Mouse (Mus musculus) C2C12 (cell line): ENCODE data around the gene Elf2. TPM values are rescaled to one million over a fixed set of nuclear protein-coding genes. Genes with fewer than 3 reads are reported as not detected.

Experiments used
- H3K27me3 ChIP-seq: one replicate; pipeline ENCODE4 v1.6.1; 2011; ENCODE audit not compliant: control insufficient read depth, insufficient read depth, insufficient read length
- H3K36me3 ChIP-seq: one replicate; pipeline ENCODE4 v1.6.1; 2011; ENCODE audit not compliant: control insufficient read depth, insufficient read depth
- H3K4me3 ChIP-seq: one replicate; pipeline ENCODE4 v1.5.1; 2011; ENCODE audit warnings: mild to moderate bottlenecking, control low read depth; ENCODE audit not compliant: poor library complexity, insufficient read depth, severe bottlenecking
- H3K79me2 ChIP-seq: one replicate; pipeline ENCODE4 v1.6.1; 2011; ENCODE audit not compliant: control insufficient read depth, insufficient read depth
- H3K79me3 ChIP-seq: one replicate; pipeline ENCODE4 v1.6.1; 2011; ENCODE audit warnings: low read depth, control low read depth
- H3ac ChIP-seq: one replicate; pipeline ENCODE3; 2011; ENCODE audit warnings: low read depth; ENCODE audit not compliant: control insufficient read depth, insufficient read length
- CEBPB ChIP-seq: IDR thresholded peaks from one replicate; pipeline ENCODE4 v1.6.1; 2011; ENCODE audit warnings: low read depth, mild to moderate bottlenecking, control low read depth, moderate library complexity
- CTCF ChIP-seq: IDR thresholded peaks from one replicate; pipeline ENCODE4 v1.5.1; 2011; ENCODE audit not compliant: control insufficient read depth, insufficient read depth, insufficient read length
- FOSL1 ChIP-seq: IDR thresholded peaks from one replicate; pipeline ENCODE4 v1.8.0; 2011; ENCODE audit warnings: mild to moderate bottlenecking, low read length; ENCODE audit not compliant: poor library complexity, insufficient read depth, severe bottlenecking
- MAX ChIP-seq: IDR thresholded peaks from one replicate; pipeline ENCODE4 v1.6.1; 2011; ENCODE audit warnings: mild to moderate bottlenecking, control low read depth
- MYOD1 ChIP-seq: IDR thresholded peaks from one replicate; pipeline ENCODE4 v1.6.1; 2011; ENCODE audit warnings: low read depth; ENCODE audit not compliant: control insufficient read depth, insufficient read length
- MYOG ChIP-seq: IDR thresholded peaks from one replicate; pipeline ENCODE4 v1.6.1; 2011; ENCODE audit not compliant: control insufficient read depth, insufficient read length; ENCODE audit errors: extremely low read depth
- USF1 ChIP-seq: IDR thresholded peaks from one replicate; pipeline ENCODE4 v1.6.1; 2011; ENCODE audit warnings: low read depth, mild to moderate bottlenecking, control low read depth, moderate library complexity
- polyA plus RNA-seq: library from polyadenylated mRNA; unstranded; fragments of >200 nt; fragmentation: generic; extraction: Trizol; gene quantifications from one replicate; pipeline ENCODE4 v1.2.1, GENCODE M21; 2012; ENCODE audit warnings: missing spikeins

Gene Elf2
- polyA plus RNA-seq, 1 experiment, result 19.5 TPM

DNA sequence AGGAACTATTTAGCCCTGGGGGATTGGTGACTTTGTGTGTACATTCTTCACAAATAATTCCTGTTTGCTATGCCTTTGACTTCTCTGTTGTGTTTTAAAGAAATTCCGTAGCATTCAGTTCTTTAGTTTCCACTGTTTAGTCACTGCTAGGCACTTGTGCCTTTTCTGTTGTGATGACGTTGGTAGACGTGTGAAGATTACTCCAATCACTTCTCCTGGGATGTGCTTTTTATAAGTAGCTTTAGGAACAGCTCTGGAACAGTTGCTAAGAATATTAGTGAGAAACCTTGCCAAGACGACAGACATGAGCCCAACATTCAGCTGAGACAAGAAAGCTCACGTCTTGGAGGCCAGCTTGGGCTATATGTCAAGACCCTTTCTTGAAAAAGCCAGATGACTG lies 89.4 kb downstream of the Elf2 start:
- Histone ChIP-seq H3K79me2 (peaks cover 32% of the 10 kb centered on the region), H3K36me3 (peaks cover 79% of the 10 kb centered on the region), H3K79me3 (peaks cover 9% of the 10 kb centered on the region), H3K27me3 (no peaks in the 10 kb centered on the region), H3K4me3 (no peak overlapping the region), H3ac (no peak overlapping the region)
- TF ChIP-seq MYOD1 (no peak), USF1 (no peak), CEBPB (no peak), CTCF (no peak), MYOG (no peak), MAX (no peak), FOSL1 (no peak)

DNA sequence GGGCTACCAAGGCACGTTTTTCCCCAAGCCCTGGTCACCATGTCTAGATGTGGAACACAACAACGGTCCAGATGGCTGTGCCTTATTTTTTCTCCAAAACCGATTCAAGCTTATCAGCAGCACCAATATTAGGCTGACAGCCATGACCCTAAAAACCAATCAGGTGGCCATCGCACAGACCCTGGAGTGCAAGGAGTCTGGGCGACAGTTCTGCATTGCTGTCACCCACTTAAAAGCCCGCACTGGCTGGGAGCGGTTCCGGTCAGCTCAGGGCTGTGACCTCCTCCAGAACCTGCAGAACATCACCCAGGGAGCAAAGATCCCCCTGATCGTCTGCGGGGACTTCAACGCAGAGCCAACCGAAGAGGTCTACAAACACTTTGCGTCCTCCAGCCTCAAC lies 90.6 kb downstream of the Elf2 start:
- TF ChIP-seq MYOG (no peak), USF1 (no peak), MAX (no peak), FOSL1 (no peak), CTCF (no peak)
- Histone ChIP-seq H3ac (no peak overlapping the region), H3K79me2 (peaks cover 42% of the 10 kb centered on the region), H3K4me3 (no peak overlapping the region), H3K36me3 (peaks cover 69% of the 10 kb centered on the region), H3K79me3 (peaks cover 14% of the 10 kb centered on the region), H3K27me3 (no peaks in the 10 kb centered on the region)

DNA sequence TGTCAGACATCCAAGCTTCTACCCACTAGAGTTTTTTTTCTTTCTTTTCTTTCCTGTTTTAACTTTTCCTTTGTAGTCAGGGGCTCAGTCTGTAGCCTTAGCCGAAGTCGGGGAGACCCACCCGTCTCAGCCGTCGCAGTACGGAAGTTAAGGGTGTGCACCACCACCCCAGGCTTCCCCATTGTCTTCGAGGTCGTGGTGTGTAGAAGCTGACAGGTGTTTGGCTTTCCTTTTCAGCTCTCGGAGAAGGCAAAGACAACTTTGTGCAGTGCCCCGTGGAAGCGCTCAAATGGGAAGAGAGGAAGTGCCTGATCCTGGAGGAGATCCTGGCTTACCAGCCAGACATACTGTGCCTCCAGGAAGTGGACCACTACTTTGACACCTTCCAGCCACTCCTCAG lies 91.0 kb downstream of the Elf2 start:
- peaks cover 65% of the 10 kb centered on the region for H3K36me3 ChIP-seq
- H3K4me3 ChIP-seq, result no peak overlapping the region
- H3ac ChIP-seq, result no peak overlapping the region
- H3K27me3 ChIP-seq, result no peaks in the 10 kb centered on the region
- peaks cover 42% of the 10 kb centered on the region for H3K79me2 ChIP-seq
- TF ChIP-seq MAX (no peak), USF1 (no peak), CTCF (no peak), MYOD1 (no peak)
- H3K79me3 ChIP-seq, result peaks cover 14% of the 10 kb centered on the region

DNA sequence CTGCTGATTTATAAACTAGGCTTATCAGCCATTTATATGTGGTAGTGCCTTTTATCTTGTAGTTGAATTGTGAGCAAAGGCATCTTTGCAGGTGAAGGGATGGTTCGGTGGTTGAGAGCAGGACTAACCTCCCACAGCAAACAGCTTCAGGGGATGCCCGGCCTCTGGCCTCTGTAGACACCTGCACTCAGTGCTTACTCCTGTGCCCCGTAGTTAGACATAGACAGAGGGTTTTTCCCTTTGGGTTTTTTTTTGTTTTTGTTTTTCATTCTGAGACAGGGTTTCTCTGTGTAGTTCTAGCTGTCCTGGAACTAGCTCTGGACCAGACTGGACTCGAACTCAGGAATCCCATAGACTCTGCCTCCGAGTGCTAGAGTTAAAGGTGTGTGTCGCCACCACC lies 91.9 kb downstream of the Elf2 start:
- Histone ChIP-seq H3K36me3 (peaks cover 56% of the 10 kb centered on the region), H3K27me3 (no peaks in the 10 kb centered on the region), H3K79me3 (peaks cover 14% of the 10 kb centered on the region), H3K79me2 (peaks cover 42% of the 10 kb centered on the region), H3ac (no peak overlapping the region), H3K4me3 (no peak overlapping the region)
- TF ChIP-seq USF1, result no peak
- TF ChIP-seq MYOD1, result no peak
- no peak for TF ChIP-seq FOSL1
- TF ChIP-seq MYOG, result no peak
- TF ChIP-seq CEBPB, result no peak
- no peak for TF ChIP-seq CTCF
- TF ChIP-seq MAX, result no peak

DNA sequence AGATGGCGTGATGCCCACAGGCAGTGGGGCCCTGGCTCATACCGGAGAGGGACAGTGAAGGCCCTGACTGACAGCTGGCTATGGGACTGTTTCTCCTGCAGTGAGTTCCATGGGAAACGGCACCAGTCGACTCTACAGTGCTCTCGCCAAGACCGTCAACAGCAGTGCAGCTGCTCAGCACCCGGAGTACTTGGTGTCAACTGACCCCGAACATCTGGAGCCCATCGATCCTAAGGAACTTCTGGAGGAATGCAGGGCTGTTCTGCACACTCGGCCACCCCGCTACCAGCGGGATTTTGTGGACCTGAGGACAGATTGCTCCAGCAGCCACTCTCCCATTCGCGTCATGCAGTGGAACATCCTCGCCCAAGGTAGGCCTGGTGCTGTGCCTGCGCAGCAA lies 92.8 kb downstream of the Elf2 start:
- Histone ChIP-seq H3K79me3 (peaks cover 14% of the 10 kb centered on the region), H3K4me3 (no peak overlapping the region), H3K36me3 (peaks cover 47% of the 10 kb centered on the region), H3K79me2 (peaks cover 42% of the 10 kb centered on the region), H3ac (no peak overlapping the region), H3K27me3 (no peaks in the 10 kb centered on the region)
- no peak for TF ChIP-seq MAX
- TF ChIP-seq MYOD1, result no peak
- no peak for TF ChIP-seq CEBPB
- no peak for TF ChIP-seq FOSL1
- TF ChIP-seq USF1, result no peak
- no peak for TF ChIP-seq CTCF
- TF ChIP-seq MYOG, result no peak

DNA sequence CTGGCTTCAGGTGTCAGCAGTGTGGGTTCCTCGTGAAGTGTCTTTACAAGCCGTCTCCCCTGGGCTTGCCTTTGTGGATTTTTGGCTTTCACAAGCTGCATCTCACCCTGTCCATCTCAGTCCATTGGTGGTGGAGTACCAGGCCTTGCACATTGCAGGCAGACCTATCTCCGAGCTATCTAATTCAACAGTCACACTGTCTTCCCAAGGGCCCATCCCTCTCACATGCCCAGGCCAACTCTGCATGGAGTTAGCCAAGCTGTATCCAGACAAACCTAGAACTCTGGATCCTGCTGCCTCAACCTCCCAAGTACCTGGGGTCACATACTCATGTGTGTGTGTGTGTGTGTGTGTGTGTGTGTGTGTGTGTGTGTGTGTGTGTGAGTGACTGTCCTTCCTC lies 100.9 kb downstream of the Elf2 start:
- Histone ChIP-seq H3K27me3 (no peaks in the 10 kb centered on the region), H3K79me2 (peaks cover 51% of the 10 kb centered on the region), H3K36me3 (no peaks in the 10 kb centered on the region), H3K4me3 (no peak overlapping the region), H3ac (no peak overlapping the region), H3K79me3 (peaks cover 25% of the 10 kb centered on the region)
- TF ChIP-seq MYOD1 (no peak), CEBPB (no peak), CTCF (no peak)
